Mouse (Mus musculus) myocyte (in vitro differentiated cells): ENCODE measurements around the gene Cdk5.

Source experiments
- MAX ChIP-seq: IDR thresholded peaks from one replicate; pipeline ENCODE4 v1.6.1; 2011; ENCODE audit warnings: low read depth, mild to moderate bottlenecking, control low read depth
- POLR2A ChIP-seq: IDR thresholded peaks from one replicate; pipeline ENCODE4 v1.6.1; 2011; ENCODE audit warnings: low read depth, mild to moderate bottlenecking, control low read depth, moderate library complexity; ENCODE audit not compliant: insufficient read length
- POLR2AphosphoS2 ChIP-seq: IDR thresholded peaks from one replicate; pipeline ENCODE4 v1.6.1; 2011; ENCODE audit warnings: low read depth, control low read depth; ENCODE audit not compliant: insufficient read length
- REST ChIP-seq: IDR thresholded peaks from one replicate; pipeline ENCODE4 v1.6.1; 2011; ENCODE audit warnings: mild to moderate bottlenecking, control low read depth, moderate library complexity; ENCODE audit not compliant: insufficient read depth, insufficient read length
- TCF12 ChIP-seq: IDR thresholded peaks from one replicate; pipeline ENCODE4 v1.6.1; 2011; ENCODE audit warnings: mild to moderate bottlenecking, control low read depth; ENCODE audit not compliant: poor library complexity, insufficient read depth, severe bottlenecking
- USF1 ChIP-seq: IDR thresholded peaks from one replicate; pipeline ENCODE4 v1.6.1; 2011; ENCODE audit warnings: low read depth, mild to moderate bottlenecking, control low read depth, moderate library complexity

GRCm38 (mm10) chr5:24433993-24434392 is 10.7 kb upstream of the Cdk5 start:
- TF ChIP-seq POLR2A, result no peak
- TF ChIP-seq POLR2AphosphoS2, result no peak
- no peak for TF ChIP-seq MAX
- no peak for TF ChIP-seq TCF12
- TF ChIP-seq REST, result no peak
- TF ChIP-seq USF1, result no peak
